Comparison of ENCODE assay signal across 9 mouse cellular contexts in genomic region chr13:118350257-118350656, GRCm38 (mm10). TPM values are rescaled to one million over a fixed set of nuclear protein-coding genes. Genes with fewer than 3 reads are reported as not detected.
DNase-seq lines count a peak whose midpoint lies in the region; ATAC-seq and TF ChIP-seq lines count a peak whose summit lies in the region.
"Had no signal": no experiment of that assay in that cellular context is flagged by ENCODE, and none has a peak within 500 bp of the region (broad histone marks: within the 10 kb centered on the region; RNA-seq: fewer than 3 reads in every experiment).

No protein-coding gene starts in this region.

- no peaks in the 10 kb centered on the region for H3K27me3 ChIP-seq in heart, adult 2 months (ENCODE audit: control insufficient read depth, insufficient read depth, low read length)
- H3K27me3 ChIP-seq in heart, embryonic 11.5 days (ENCODE audit: control insufficient read depth, insufficient read depth, low read length) = no peaks in the 10 kb centered on the region
- H3K27me3 ChIP-seq in neural tube, embryonic 15.5 days (replicated peaks) = no peaks in the 10 kb centered on the region
- H3K27me3 ChIP-seq: limb, embryonic 15.5 days had no signal

- H3K79me2 ChIP-seq in heart, adult 2 months (replicated peaks; ENCODE audit: control insufficient read depth, insufficient read depth, low read length) = no peaks in the 10 kb centered on the region

- H3K4me2 ChIP-seq in heart, embryonic 11.5 days = no peak overlapping the region
- H3K4me2 ChIP-seq in neural tube, embryonic 15.5 days = no peak overlapping the region
- H3K4me2 ChIP-seq: limb, embryonic 15.5 days had no signal

- intact Hi-C loops in heart, adult 2 months (cut with DNase I) = loop anchor here (1.0 to 5.0 kb wide), 3 partner anchors 748 to 1018 kb away; partner anchors contain the start of gene Hcn1

- 16% methylated on average over 10 of the region's 10 CpGs for WGBS in heart, adult 2 months
- WGBS in heart, embryonic 11.5 days (ENCODE audit: insufficient replicate concordance) = 22% methylated on average over 10 of the region's 10 CpGs
- 22% methylated on average over 10 of the region's 10 CpGs for WGBS in neural tube, embryonic 15.5 days

- no peak overlapping the region for H3K9ac ChIP-seq in heart, adult 2 months (ENCODE audit: low read depth, low read length)
- no peak overlapping the region for H3K9ac ChIP-seq in heart, embryonic 11.5 days (ENCODE audit: low read depth, low read length)
- no peak overlapping the region for H3K9ac ChIP-seq in neural tube, embryonic 15.5 days (replicated peaks)
- H3K9ac ChIP-seq: limb, embryonic 15.5 days had no signal

- H3K36me3 ChIP-seq in heart, adult 2 months (ENCODE audit: control insufficient read depth, insufficient read depth, low read length) = no peaks in the 10 kb centered on the region
- no peaks in the 10 kb centered on the region for H3K36me3 ChIP-seq in heart, embryonic 11.5 days (ENCODE audit: control insufficient read depth, insufficient read depth, low read length)
- H3K36me3 ChIP-seq in neural tube, embryonic 15.5 days = no peaks in the 10 kb centered on the region
- H3K36me3 ChIP-seq: limb, embryonic 15.5 days had no signal

- DNase-seq in heart, adult 2 months = no peak
- peak; percentile 3 for DNase-seq in lung, postnatal 36 days
- no peak for DNase-seq in lung, postnatal 25 days (ENCODE audit: low spot score)
- peak; percentile 8 for DNase-seq in c-Kit-positive CD71-positive TER-119-negative erythroid progenitor cells, embryonic 14.5 days (ENCODE audit: low read depth)
- peak; percentile 11 for DNase-seq in retina, adult 2 months (ENCODE audit: low read depth, low spot score)
- DNase-seq in testis, postnatal 10 days (ENCODE audit: low spot score) = no peak

- peaks cover 1% of the 10 kb centered on the region for H3K4me1 ChIP-seq in heart, adult 2 months (ENCODE audit: control insufficient read depth, insufficient read depth, low read length)
- no peaks in the 10 kb centered on the region for H3K4me1 ChIP-seq in heart, embryonic 11.5 days (ENCODE audit: control insufficient read depth, insufficient read depth, low read length)
- no peaks in the 10 kb centered on the region for H3K4me1 ChIP-seq in neural tube, embryonic 15.5 days
- H3K4me1 ChIP-seq: limb, embryonic 15.5 days had no signal

- no peak for ATAC-seq in heart, embryonic 11.5 days (replicated peaks; ENCODE audit: insufficient number of reproducible peaks, low FRiP score, low TSS enrichment)
- ATAC-seq in neural tube, embryonic 15.5 days (ENCODE audit: low FRiP score) = no peak

- peak; percentile 91 for TF ChIP-seq CTCF in heart, adult 2 months (IDR thresholded peaks at IDR 0.05)

- H3K27ac ChIP-seq in heart, adult 2 months = no peak overlapping the region
- no peak overlapping the region for H3K27ac ChIP-seq in heart, embryonic 11.5 days (ENCODE audit: low read depth, low read length)
- H3K27ac ChIP-seq in neural tube, embryonic 15.5 days (replicated peaks) = no peak overlapping the region
- H3K27ac ChIP-seq: limb, embryonic 15.5 days had no signal

- H3K4me3 ChIP-seq in heart, adult 2 months = no peak overlapping the region
- no peak overlapping the region for H3K4me3 ChIP-seq in heart, embryonic 11.5 days (ENCODE audit: low read depth, low read length)
- H3K4me3 ChIP-seq in neural tube, embryonic 15.5 days (replicated peaks) = no peak overlapping the region
- H3K4me3 ChIP-seq: limb, embryonic 15.5 days had no signal

- no peaks in the 10 kb centered on the region for H3K9me3 ChIP-seq in heart, embryonic 11.5 days (replicated peaks; ENCODE audit: control insufficient read depth, low read length)
- H3K9me3 ChIP-seq in neural tube, embryonic 15.5 days (replicated peaks) = no peaks in the 10 kb centered on the region
- H3K9me3 ChIP-seq: limb, embryonic 15.5 days had no signal

- no peak for TF ChIP-seq EP300 in heart, adult 2 months (IDR thresholded peaks at IDR 0.05; ENCODE audit: insufficient read depth, low read depth, low read length)

- TF ChIP-seq POLR2A in heart, adult 2 months (IDR thresholded peaks at IDR 0.05; ENCODE audit: insufficient read depth, low read depth, low read length) = no peak

RNA-seq across cellular contexts. Expression of gene B430218F22Rik, which starts 36.2 kb away (rescaled TPM):
- total RNA-seq in heart, adult 2 months (2021) = under 1 TPM in 1 of 2 experiments, not detected in 1; 0.16 TPM
- not detected in 2 replicates for polyA plus RNA-seq in heart, adult 2 months (2012; rRNA removed)
- polyA plus RNA-seq in heart, embryonic 11.5 days (2014; fragmentation: Nextera tagmentation; extraction: Ambion mirVana) = 0.62 and 0.68 TPM in 2 replicates
- 0.96 and 1.8 TPM in 2 replicates for polyA plus RNA-seq in neural tube, embryonic 15.5 days (2015; fragmentation: Nextera tagmentation; extraction: Ambion mirVana)

RNA-seq across cellular contexts. Expression of gene Mrps30, which starts 36.8 kb away (rescaled TPM):
- total RNA-seq in heart, adult 2 months (2021) = 10 to 100 TPM; 22.7 to 24.8 TPM
- polyA plus RNA-seq in heart, adult 2 months (2012; rRNA removed) = 14.7 and 18.0 TPM in 2 replicates
- polyA plus RNA-seq in heart, embryonic 11.5 days (2014; fragmentation: Nextera tagmentation; extraction: Ambion mirVana) = 36.8 and 37.0 TPM in 2 replicates
- 25.6 and 26.1 TPM in 2 replicates for polyA plus RNA-seq in neural tube, embryonic 15.5 days (2015; fragmentation: Nextera tagmentation; extraction: Ambion mirVana)

Comparison
In these comparisons a context has a peak if more than half of its experiments do, and no peak if none do; other contexts are left out.
1. DNase-seq: peak in lung, postnatal 36 days (single experiment), c-Kit-positive CD71-positive TER-119-negative erythroid progenitor cells, embryonic 14.5 days (single experiment) and retina, adult 2 months (single experiment); none in heart, adult 2 months (0 of 2), lung, postnatal 25 days (single experiment) and testis, postnatal 10 days (single experiment).